In the genomic region with DNA sequence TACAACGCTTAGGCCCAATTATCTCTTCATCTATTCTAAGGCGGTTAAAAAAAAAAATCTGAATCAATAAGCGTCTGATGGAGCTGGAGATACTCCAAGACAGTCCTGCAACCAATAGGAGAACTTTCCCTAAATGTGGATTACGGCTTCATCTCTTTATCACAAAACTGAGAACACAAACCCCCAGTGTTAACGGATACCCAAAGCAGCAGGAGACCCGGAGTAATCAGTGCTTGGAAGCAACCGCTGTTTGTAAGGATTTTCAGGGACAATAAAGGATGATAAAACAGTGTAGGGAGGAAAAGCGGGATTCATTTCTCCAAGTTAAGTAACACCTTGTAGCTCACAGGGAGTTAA, we compare ENCODE assay signal across 8 mouse cellular contexts. TPM values are rescaled to one million over a fixed set of nuclear protein-coding genes. Genes with fewer than 3 reads are reported as not detected.
DNase-seq lines count a peak whose midpoint lies in the region; ATAC-seq and TF ChIP-seq lines count a peak whose summit lies in the region.

No protein-coding gene starts in this region.

- no peak for TF ChIP-seq CTCF in CH12.LX (conservative IDR thresholded peaks at IDR 0.05 in 1 of 2, IDR thresholded peaks at IDR 0.05 in 1 of 2; ENCODE audit: low read depth in 2 of 2, low read length in 2 of 2)
- no peak for TF ChIP-seq CTCF in embryonic fibroblast, embryonic 13.5 days (IDR thresholded peaks at IDR 0.05; ENCODE audit: borderline replicate concordance, insufficient read depth, low read length)

- in situ Hi-C loops in CH12.LX (cut with MboI; ENCODE audit: low pct_ligation_motif_present, low pct_unique_long_range_greater_than_20kb, low sequenced_read_pairs), result loop anchor here (5.0 kb wide), 1 partner anchor 95 kb away; no protein-coding TSS in a partner anchor

- H3K9me3 ChIP-seq in heart, embryonic 13.5 days, result no peaks in the 10 kb centered on the region
- no peaks in the 10 kb centered on the region for H3K9me3 ChIP-seq in CH12.LX (replicated peaks; ENCODE audit: low read length)
- H3K9me3 ChIP-seq in limb, embryonic 15.5 days, result no peaks in the 10 kb centered on the region

- no peak for TF ChIP-seq RAD21 in CH12.LX (IDR thresholded peaks at IDR 0.05; ENCODE audit: low read depth, low read length)

- H3K27ac ChIP-seq in heart, embryonic 13.5 days (replicated peaks), result peak overlapping the region; percentile 94
- peak overlapping the region; percentile 77; the same call in 1 of the 2 replicates for H3K27ac ChIP-seq in CH12.LX (ENCODE audit: insufficient read depth, low read depth)
- H3K27ac ChIP-seq in embryonic fibroblast, embryonic 13.5 days (ENCODE audit: insufficient read depth, low read length), result peak overlapping the region; percentile 15
- no peak overlapping the region for H3K27ac ChIP-seq in limb, embryonic 15.5 days

- peak overlapping the region; percentile 94 for H3K4me3 ChIP-seq in heart, embryonic 13.5 days
- H3K4me3 ChIP-seq in CH12.LX (replicated peaks in 1 of 3; ENCODE audit: low read depth in 2 of 3, low read length in 2 of 3, poor library complexity in 1 of 3), result peak overlapping the region; percentile 69 to 94 (median 90)
- H3K4me3 ChIP-seq in embryonic fibroblast, embryonic 13.5 days (ENCODE audit: insufficient read depth, low read length), result peak overlapping the region; percentile 65
- peak overlapping the region; percentile 88 for H3K4me3 ChIP-seq in limb, embryonic 15.5 days

- H3K9ac ChIP-seq in heart, embryonic 13.5 days, result peak overlapping the region; percentile 98
- peak overlapping the region; percentile 88 for H3K9ac ChIP-seq in CH12.LX (ENCODE audit: insufficient read depth, low read depth)
- peak overlapping the region; percentile 87 for H3K9ac ChIP-seq in limb, embryonic 15.5 days

- WGBS in heart, embryonic 13.5 days, result 3% methylated on average over 8 of the region's 8 CpGs
- 6% methylated on average over 8 of the region's 8 CpGs for WGBS in limb, embryonic 15.5 days

- TF ChIP-seq EP300 in CH12.LX (IDR thresholded peaks at IDR 0.05; ENCODE audit: low read length), result no peak

- peak overlapping the region; percentile 77 for H3K4me2 ChIP-seq in heart, embryonic 13.5 days
- H3K4me2 ChIP-seq in CH12.LX (ENCODE audit: insufficient read depth, low read depth, poor library complexity, severe bottlenecking), result peak overlapping the region; percentile 95
- peak overlapping the region; percentile 66 for H3K4me2 ChIP-seq in limb, embryonic 15.5 days

- ATAC-seq in heart, embryonic 13.5 days (ENCODE audit: extremely low read depth, insufficient number of reproducible peaks, low FRiP score, low TSS enrichment), result no peak
- ATAC-seq in limb, embryonic 15.5 days (ENCODE audit: insufficient number of reproducible peaks, low FRiP score, low TSS enrichment, low read depth), result no peak

- no peak for DNase-seq in heart, postnatal 14 days
- DNase-seq in CH12.LX (ENCODE audit: extremely low read depth), result no peak
- DNase-seq in urinary bladder, postnatal 36 days (ENCODE audit: low spot score in 2 of 2), result no peak
- DNase-seq in adrenal gland, postnatal 4 days (ENCODE audit: low spot score in 2 of 2), result no peak
- no peak for DNase-seq in thymus, postnatal 14 days

- TF ChIP-seq POLR2A in CH12.LX (IDR thresholded peaks at IDR 0.05; ENCODE audit: low read depth, low read length), result no peak
- no peak for TF ChIP-seq POLR2A in embryonic fibroblast, embryonic 13.5 days (IDR thresholded peaks at IDR 0.05; ENCODE audit: low read depth, low read length)

- H3K4me1 ChIP-seq in heart, embryonic 13.5 days, result peaks cover 40% of the 10 kb centered on the region
- peaks cover 8 to 34% of the 10 kb centered on the region in 2 experiments; a peak in 3 of 4 replicates for H3K4me1 ChIP-seq in CH12.LX (ENCODE audit: control insufficient read depth in 1 of 2, insufficient read depth in 2 of 2)
- H3K4me1 ChIP-seq in embryonic fibroblast, embryonic 13.5 days (ENCODE audit: control insufficient read depth, insufficient read depth, low read length), result peaks cover 6% of the 10 kb centered on the region
- H3K4me1 ChIP-seq in limb, embryonic 15.5 days, result peaks cover 11% of the 10 kb centered on the region

- peaks cover 4% of the 10 kb centered on the region; the same call in 1 of the 2 replicates for H3K36me3 ChIP-seq in heart, embryonic 13.5 days
- peaks cover 7 to 16% of the 10 kb centered on the region in 2 experiments for H3K36me3 ChIP-seq in CH12.LX (replicated peaks in 1 of 2; ENCODE audit: control insufficient read depth in 1 of 2, insufficient read depth in 1 of 2, low read length in 1 of 2)
- H3K36me3 ChIP-seq in limb, embryonic 15.5 days, result no peaks in the 10 kb centered on the region

- intact Hi-C loops in heart, postnatal 14 days (cut with DNase I), result loop anchor here (2.0 to 5.0 kb wide), 4 partner anchors 23 to 120 kb away; no protein-coding TSS in a partner anchor

- H3K27me3 ChIP-seq in heart, embryonic 13.5 days (replicated peaks), result peaks cover 21% of the 10 kb centered on the region
- no peaks in the 10 kb centered on the region for H3K27me3 ChIP-seq in CH12.LX (replicated peaks)
- H3K27me3 ChIP-seq in limb, embryonic 15.5 days, result no peaks in the 10 kb centered on the region

- dilution Hi-C loops in CH12.LX (cut with MboI; ENCODE audit: extremely low pct_ligation_motif_present, extremely low pct_unique_long_range_greater_than_20kb, low sequenced_read_pairs), result no loop called here

- peaks cover 46% of the 10 kb centered on the region for H3K79me2 ChIP-seq in CH12.LX (replicated peaks; ENCODE audit: control insufficient read depth, extremely low read depth, insufficient read depth, poor library complexity, severe bottlenecking)

TF ChIP-seq in CH12.LX, 34 proteins besides CTCF, POLR2A, EP300 and RAD21:
- TF ChIP-seq E2F4 (IDR thresholded peaks at IDR 0.05; ENCODE audit: insufficient replicate concordance, low read depth, low read length) (no peak), USF1 (IDR thresholded peaks at IDR 0.05; ENCODE audit: low read depth, low read length) (no peak), KAT2A (IDR thresholded peaks at IDR 0.05; ENCODE audit: insufficient replicate concordance, low read length) (no peak), TBP (conservative IDR thresholded peaks at IDR 0.05; ENCODE audit: low read depth, low read length) (no peak), CHD2 (IDR thresholded peaks at IDR 0.05; ENCODE audit: low read length) (no peak), USF2 (conservative IDR thresholded peaks at IDR 0.05; ENCODE audit: low read depth, low read length) (no peak), BHLHE40 (IDR thresholded peaks at IDR 0.05; ENCODE audit: low read depth, low read length) (no peak), POLR2AphosphoS2 (IDR thresholded peaks at IDR 0.05; ENCODE audit: low read depth, low read length) (no peak), ZNF384 (IDR thresholded peaks at IDR 0.05; ENCODE audit: low read depth, low read length) (no peak), JUN (IDR thresholded peaks at IDR 0.05; ENCODE audit: insufficient read depth, low read depth, low read length) (no peak), MXI1 (IDR thresholded peaks at IDR 0.05; ENCODE audit: low read depth, low read length) (no peak), ZMIZ1 (IDR thresholded peaks at IDR 0.05; ENCODE audit: low read depth, low read length) (no peak), IRF4 (IDR thresholded peaks at IDR 0.05; ENCODE audit: low read depth, low read length) (no peak), RCOR1 (conservative IDR thresholded peaks at IDR 0.05; ENCODE audit: low read depth, low read length) (no peak), MAX (IDR thresholded peaks at IDR 0.05; ENCODE audit: low read length) (no peak), ZC3H11A (IDR thresholded peaks at IDR 0.05; ENCODE audit: low read depth, low read length) (no peak), GABPA (IDR thresholded peaks at IDR 0.05; ENCODE audit: insufficient replicate concordance, low read depth, low read length) (no peak), ELF1 (IDR thresholded peaks at IDR 0.05; ENCODE audit: low read depth, low read length) (no peak), NRF1 (IDR thresholded peaks at IDR 0.05; ENCODE audit: low read depth, low read length) (no peak), SIN3A (IDR thresholded peaks at IDR 0.05; ENCODE audit: low read length) (no peak)

RNA-seq across cellular contexts. Expression of gene Zc3h12c, which starts 0.9 kb away (rescaled TPM):
- polyA plus RNA-seq in heart, embryonic 13.5 days (2015; fragmentation: Nextera tagmentation; extraction: Ambion mirVana), result 2.4 and 2.5 TPM in 2 replicates
- 1 to 10 TPM; 9.5 to 9.8 TPM for total RNA-seq in heart, postnatal 14 days (2021)
- 11.2 and 13.0 TPM in 2 replicates for total RNA-seq in CH12.LX (2012; rRNA removed)
- total RNA-seq in CH12.LX (2014; rRNA removed), result 21.7 and 22.4 TPM in 2 replicates
- polyA plus RNA-seq in CH12.LX (2012; ENCODE audit: insufficient read length, low read depth), result 30.8 and 36.1 TPM in 2 replicates
- 5.6 and 5.7 TPM in 2 replicates for polyA plus RNA-seq in embryonic fibroblast, embryonic 13.5 days (2011; ENCODE audit: insufficient read length, low read depth, missing spikeins)
- polyA plus RNA-seq in limb, embryonic 15.5 days (2015; fragmentation: Nextera tagmentation; extraction: Ambion mirVana), result 2.8 and 2.9 TPM in 2 replicates
- 10 to 100 TPM; 19.8 to 21.2 TPM for total RNA-seq in adrenal gland, postnatal 4 days (2021)
